Mouse (Mus musculus): ENCODE results near the gene Litaf. TPM values are rescaled to one million over a fixed set of nuclear protein-coding genes. Genes with fewer than 3 reads are reported as not detected.

The Litaf gene
- total and polyA plus RNA-seq, 3 experiments = 97.5 to 178 (median 154) TPM

DNA sequence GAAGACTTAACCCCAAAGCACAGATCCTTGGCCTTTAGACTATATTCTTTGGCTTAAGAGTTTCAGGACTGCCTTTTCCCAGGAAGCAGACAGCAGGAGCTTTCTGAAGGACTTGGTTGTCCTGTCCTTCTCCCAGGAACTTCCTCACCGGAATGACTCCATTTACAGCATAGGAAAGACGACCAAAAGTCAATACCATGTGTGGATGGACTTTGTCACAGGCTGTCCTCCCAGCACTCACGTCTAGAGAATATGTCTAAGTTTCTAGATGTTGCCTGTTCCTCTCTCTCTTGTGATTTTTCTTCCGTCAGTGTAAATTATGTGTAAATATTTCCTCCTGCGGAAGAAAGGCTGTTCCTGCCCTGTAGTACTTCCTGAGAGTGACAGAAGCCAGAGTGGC, 81.4 kb downstream of the Litaf start:
- Histone ChIP-seq H3K4me2 (ENCODE audit: insufficient read depth, low read depth, poor library complexity, severe bottlenecking) (no peak overlapping the region), H3K79me2 (replicated peaks; ENCODE audit: control insufficient read depth, extremely low read depth, insufficient read depth, poor library complexity, severe bottlenecking) (peaks cover 96% of the 10 kb centered on the region), H3K27me3 (replicated peaks) (no peaks in the 10 kb centered on the region), H3K9ac (ENCODE audit: insufficient read depth, low read depth) (no peak overlapping the region), H3K27ac (ENCODE audit: insufficient read depth, low read depth) (no peak overlapping the region), H3K4me1 (ENCODE audit: control insufficient read depth in 1 of 2, insufficient read depth in 2 of 2) (peaks cover 21 to 92% of the 10 kb centered on the region in 2 experiments), H3K9me3 (replicated peaks; ENCODE audit: low read length) (no peaks in the 10 kb centered on the region), H3K4me3 (replicated peaks in 1 of 3; ENCODE audit: low read depth in 2 of 3, low read length in 2 of 3, poor library complexity in 1 of 3) (no peak overlapping the region), H3K36me3 (replicated peaks in 1 of 2; ENCODE audit: control insufficient read depth in 1 of 2, insufficient read depth in 1 of 2, low read length in 1 of 2) (peaks cover 10 to 72% of the 10 kb centered on the region in 2 experiments)
- no peak for DNase-seq (ENCODE audit: extremely low read depth)
- in situ Hi-C loops (cut with MboI; ENCODE audit: low pct_ligation_motif_present, low pct_unique_long_range_greater_than_20kb, low sequenced_read_pairs) (no loop called here), dilution Hi-C loops (cut with MboI; ENCODE audit: extremely low pct_ligation_motif_present, extremely low pct_unique_long_range_greater_than_20kb, low sequenced_read_pairs) (no loop called here)
- TF ChIP-seq MEF2A (IDR thresholded peaks at IDR 0.05; ENCODE audit: borderline replicate concordance, low read depth, low read length) (no peak), MAFK (IDR thresholded peaks at IDR 0.05; ENCODE audit: insufficient replicate concordance, low read length) (no peak), TBP (conservative IDR thresholded peaks at IDR 0.05; ENCODE audit: low read depth, low read length) (no peak)

DNA sequence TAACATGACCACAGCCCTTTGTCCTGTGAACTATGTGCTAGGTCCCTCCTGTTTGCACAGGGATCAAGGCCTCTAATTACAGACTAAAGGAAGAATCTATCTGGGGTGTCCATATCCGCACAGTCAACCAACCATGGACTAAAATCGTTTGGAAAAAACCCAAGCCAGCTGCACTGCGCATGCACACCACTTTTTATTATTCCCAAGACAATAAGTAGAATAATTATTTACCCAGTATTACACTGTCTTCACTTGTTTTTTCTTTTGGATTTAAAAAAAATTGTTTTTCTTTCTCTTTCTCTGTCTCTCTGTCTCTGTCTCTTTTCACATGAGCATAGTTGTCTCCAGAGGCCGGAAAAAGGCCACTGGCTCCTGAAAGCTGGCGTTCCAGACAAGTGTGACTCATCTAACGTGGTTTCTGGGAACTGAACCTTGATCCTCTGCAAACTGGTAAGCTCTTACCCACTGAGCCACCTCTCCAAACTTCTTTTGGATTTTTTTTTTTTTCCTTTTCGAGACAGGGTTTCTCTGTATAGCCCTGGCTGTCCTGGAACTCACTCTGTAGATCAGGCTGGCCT, 84.4 kb downstream of the Litaf start:
- no peak overlapping the region for H3K9ac ChIP-seq (ENCODE audit: insufficient read depth, low read depth)
- peaks cover 10 to 71% of the 10 kb centered on the region in 2 experiments for H3K36me3 ChIP-seq (replicated peaks in 1 of 2; ENCODE audit: control insufficient read depth in 1 of 2, insufficient read depth in 1 of 2, low read length in 1 of 2)
- H3K27ac ChIP-seq (ENCODE audit: insufficient read depth, low read depth) = no peak overlapping the region
- in situ Hi-C loops (cut with MboI; ENCODE audit: low pct_ligation_motif_present, low pct_unique_long_range_greater_than_20kb, low sequenced_read_pairs) (no loop called here), dilution Hi-C loops (cut with MboI; ENCODE audit: extremely low pct_ligation_motif_present, extremely low pct_unique_long_range_greater_than_20kb, low sequenced_read_pairs) (no loop called here)
- peaks cover 92% of the 10 kb centered on the region for H3K79me2 ChIP-seq (replicated peaks; ENCODE audit: control insufficient read depth, extremely low read depth, insufficient read depth, poor library complexity, severe bottlenecking)
- peaks cover 40 to 96% of the 10 kb centered on the region in 2 experiments for H3K4me1 ChIP-seq (ENCODE audit: control insufficient read depth in 1 of 2, insufficient read depth in 2 of 2)
- no peak overlapping the region for H3K4me3 ChIP-seq (replicated peaks in 1 of 3; ENCODE audit: low read depth in 2 of 3, low read length in 2 of 3, poor library complexity in 1 of 3)
- H3K4me2 ChIP-seq (ENCODE audit: insufficient read depth, low read depth, poor library complexity, severe bottlenecking) = no peak overlapping the region
- H3K27me3 ChIP-seq (replicated peaks) = no peaks in the 10 kb centered on the region
- H3K9me3 ChIP-seq (replicated peaks; ENCODE audit: low read length) = no peaks in the 10 kb centered on the region
- TF ChIP-seq ELF1 (IDR thresholded peaks at IDR 0.05; ENCODE audit: low read depth, low read length) (no peak), MYC (IDR thresholded peaks at IDR 0.05; ENCODE audit: low read depth, low read length) (no peak), EP300 (IDR thresholded peaks at IDR 0.05; ENCODE audit: low read length) (no peak), CHD1 (IDR thresholded peaks at IDR 0.05; ENCODE audit: low read depth, low read length) (no peak), CTCF (conservative IDR thresholded peaks at IDR 0.05 in 1 of 2, IDR thresholded peaks at IDR 0.05 in 1 of 2; ENCODE audit: low read depth in 2 of 2, low read length in 2 of 2) (no peak), GABPA (IDR thresholded peaks at IDR 0.05; ENCODE audit: insufficient replicate concordance, low read depth, low read length) (no peak), MXI1 (IDR thresholded peaks at IDR 0.05; ENCODE audit: low read depth, low read length) (no peak), ZNF384 (IDR thresholded peaks at IDR 0.05; ENCODE audit: low read depth, low read length) (no peak), PAX5 (IDR thresholded peaks at IDR 0.05; ENCODE audit: low read length) (no peak), POLR2A (IDR thresholded peaks at IDR 0.05; ENCODE audit: low read depth, low read length) (no peak), USF1 (IDR thresholded peaks at IDR 0.05; ENCODE audit: low read depth, low read length) (no peak), BHLHE40 (IDR thresholded peaks at IDR 0.05; ENCODE audit: low read depth, low read length) (no peak), JUND (conservative IDR thresholded peaks at IDR 0.05; ENCODE audit: low read depth, low read length) (no peak), IRF4 (IDR thresholded peaks at IDR 0.05; ENCODE audit: low read depth, low read length) (no peak), USF2 (conservative IDR thresholded peaks at IDR 0.05; ENCODE audit: low read depth, low read length) (no peak), RAD21 (IDR thresholded peaks at IDR 0.05; ENCODE audit: low read depth, low read length) (no peak)
- DNase-seq (ENCODE audit: extremely low read depth) = no peak
